Mouse (Mus musculus) liver, embryonic 14.5 days (tissue): ENCODE data around the gene Cym.

Experiments
- CTCF ChIP-seq: IDR thresholded peaks from 2 replicates; pipeline ENCODE4 v1.5.1; 2016; ENCODE audit warnings: antibody characterized with exemption, low read depth, control low read depth
- EP300 ChIP-seq: IDR thresholded peaks from 2 replicates; pipeline ENCODE4 v1.6.1; 2016; ENCODE audit warnings: antibody characterized with exemption, low read depth

- TF ChIP-seq EP300 (no peak), CTCF (no peak)
Measured at GRCm38 (mm10) chr3:107230527-107230926, 9.0 kb upstream of the Cym start, which contains the start of gene A630076J17Rik.
